Mouse (Mus musculus) MEL (cell line): ENCODE results near the gene Vmn1r219. TPM values are rescaled to one million over a fixed set of nuclear protein-coding genes. Genes with fewer than 3 reads are reported as not detected.
"Not testable (repeated sequence)": the region's sequence is repeated elsewhere in the genome, so short reads cannot be mapped to it uniquely, and the experiment has no call there.

ENCODE experiments used
- DNase-seq: peaks from one replicate; pipeline ENCODE4 v3.0.0; 2011; ENCODE audit warnings: low read depth, low spot score
- H3K27ac ChIP-seq: 2 replicates; pipeline ENCODE4 v1.5.1; 2012; ENCODE audit warnings: low read depth, mild to moderate bottlenecking, control low read depth, low read length, moderate library complexity; ENCODE audit not compliant: control insufficient read depth
- H3K27me3 ChIP-seq, 2 experiments: fragments of 150-350 bp in 1 of 2; sonication (generic) in 1 of 2; 2 replicates each; pipeline ENCODE4 v1.6.1; 2012; ENCODE audit warnings: low read length in 2 of 2, mild to moderate bottlenecking in 2 of 2, improper control_type of control experiment in 1 of 2, moderate library complexity in 1 of 2; ENCODE audit not compliant: insufficient read depth in 2 of 2, control insufficient read depth in 1 of 2
- H3K36me3 ChIP-seq, 2 experiments: 2 replicates each; pipeline ENCODE4 v1.6.1; 2012 to 2014; ENCODE audit warnings: low read length in 2 of 2, improper control_type of control experiment in 1 of 2, inconsistent platforms in 1 of 2, mild to moderate bottlenecking in 1 of 2; ENCODE audit not compliant: insufficient read depth in 2 of 2, control insufficient read depth in 1 of 2
- H3K4me1 ChIP-seq, 2 experiments: fragments of 150-350 bp in 1 of 2; sonication (generic) in 1 of 2; 2 replicates each; pipeline ENCODE4 v1.6.1; 2012; ENCODE audit warnings: low read length in 2 of 2, improper control_type of control experiment in 1 of 2, mild to moderate bottlenecking in 1 of 2; ENCODE audit not compliant: insufficient read depth in 2 of 2, control insufficient read depth in 1 of 2
- H3K4me3 ChIP-seq, 2 experiments: fragments of 150-350 bp in 1 of 2; sonication (generic) in 1 of 2; 2 replicates each; pipeline ENCODE4 v1.5.1; 2012; ENCODE audit warnings: low read depth in 2 of 2, low read length in 2 of 2, mild to moderate bottlenecking in 2 of 2, moderate library complexity in 2 of 2, control low read depth in 1 of 2, improper control_type of control experiment in 1 of 2; ENCODE audit not compliant: control insufficient read depth in 1 of 2, insufficient read depth in 1 of 2
- H3K79me2 ChIP-seq: 2 replicates; pipeline ENCODE4 v1.6.1; 2012; ENCODE audit warnings: mild to moderate bottlenecking, low read length, moderate library complexity; ENCODE audit not compliant: control insufficient read depth, poor library complexity, insufficient read depth
- H3K9ac ChIP-seq: 2 replicates; pipeline ENCODE4 v1.6.1; 2012; ENCODE audit warnings: low read depth, mild to moderate bottlenecking, control low read depth, low read length, moderate library complexity; ENCODE audit not compliant: control insufficient read depth, poor library complexity, severe bottlenecking
- H3K9me3 ChIP-seq: fragments of 150-350 bp; sonication (generic); replicated peaks from 2 replicates; pipeline ENCODE4 v1.6.1; 2012; ENCODE audit warnings: mild to moderate bottlenecking, low read length, improper control_type of control experiment, moderate library complexity; ENCODE audit not compliant: insufficient read depth
- CHD1 ChIP-seq: IDR thresholded peaks from 2 replicates; pipeline ENCODE4 v1.6.1; 2012; ENCODE audit warnings: low read depth, mild to moderate bottlenecking, inconsistent platforms, low read length, improper control_type of control experiment
- CHD2 ChIP-seq: IDR thresholded peaks from 2 replicates; pipeline ENCODE4 v1.6.1; 2011; ENCODE audit warnings: low read length, improper control_type of control experiment
- ELF1 ChIP-seq: IDR thresholded peaks from 2 replicates; pipeline ENCODE4 v1.6.1; 2014; ENCODE audit warnings: low read depth, mild to moderate bottlenecking, inconsistent platforms, low read length, improper control_type of control experiment, moderate library complexity
- EP300 ChIP-seq, 2 experiments: IDR thresholded peaks; 2 replicates each; pipeline ENCODE4 v1.6.1; 2011; ENCODE audit warnings: improper control_type of control experiment in 2 of 2, low read length in 2 of 2, low read depth in 1 of 2, mild to moderate bottlenecking in 1 of 2
- HCFC1 ChIP-seq: IDR thresholded peaks from 2 replicates; pipeline ENCODE4 v1.6.1; 2012; ENCODE audit warnings: low read depth, mild to moderate bottlenecking, inconsistent platforms, low read length, improper control_type of control experiment, moderate library complexity
- MAFK ChIP-seq: IDR thresholded peaks from 2 replicates; pipeline ENCODE4 v1.6.1; 2011; ENCODE audit warnings: low read depth, mild to moderate bottlenecking, low read length, improper control_type of control experiment, borderline replicate concordance
- MAX ChIP-seq: IDR thresholded peaks from 2 replicates; pipeline ENCODE4 v1.6.1; 2011; ENCODE audit warnings: low read length, improper control_type of control experiment
- MYC ChIP-seq: IDR thresholded peaks from 2 replicates; pipeline ENCODE4 v1.6.1; 2011; ENCODE audit warnings: low read depth, mild to moderate bottlenecking, low read length, improper control_type of control experiment, moderate library complexity
- NRF1 ChIP-seq: IDR thresholded peaks from 2 replicates; pipeline ENCODE4 v1.6.1; 2014; ENCODE audit warnings: low read depth, mild to moderate bottlenecking, inconsistent platforms, low read length, improper control_type of control experiment, moderate library complexity; ENCODE audit not compliant: poor library complexity, insufficient read depth, severe bottlenecking
- POLR2AphosphoS5 ChIP-seq: IDR thresholded peaks from 2 replicates; pipeline ENCODE4 v1.6.1; 2012; ENCODE audit warnings: low read depth, borderline replicate concordance, mild to moderate bottlenecking, inconsistent platforms, low read length, moderate library complexity, mixed read lengths
- RAD21 ChIP-seq: IDR thresholded peaks from 2 replicates; pipeline ENCODE4 v1.6.1; 2011; ENCODE audit warnings: mild to moderate bottlenecking, low read depth, low read length, improper control_type of control experiment
- RCOR1 ChIP-seq: IDR thresholded peaks from 2 replicates; pipeline ENCODE4 v1.6.1; 2012; ENCODE audit warnings: low read depth, mild to moderate bottlenecking, inconsistent platforms, low read length, improper control_type of control experiment
- SMC3 ChIP-seq: IDR thresholded peaks from 2 replicates; pipeline ENCODE4 v1.6.1; 2011; ENCODE audit warnings: low read depth, low read length, improper control_type of control experiment
- TAL1 ChIP-seq: IDR thresholded peaks from 2 replicates; pipeline ENCODE4 v1.6.1; 2012; ENCODE audit warnings: mild to moderate bottlenecking, inconsistent platforms, low read length, moderate library complexity, mixed read lengths
- TBP ChIP-seq: IDR thresholded peaks from 2 replicates; pipeline ENCODE4 v1.8.0; 2011; ENCODE audit warnings: low read depth, low read length, improper control_type of control experiment
- TCF12 ChIP-seq: IDR thresholded peaks from 2 replicates; pipeline ENCODE4 v1.6.1; 2014; ENCODE audit warnings: low read depth, mild to moderate bottlenecking, inconsistent platforms, low read length, improper control_type of control experiment, moderate library complexity
- ZC3H11A ChIP-seq: IDR thresholded peaks from 2 replicates; pipeline ENCODE4 v1.6.1; 2012; ENCODE audit warnings: low read depth, mild to moderate bottlenecking, inconsistent platforms, low read length, improper control_type of control experiment
- ZKSCAN1 ChIP-seq: IDR thresholded peaks from 2 replicates; pipeline ENCODE4 v1.6.1; 2012; ENCODE audit warnings: low read depth, mild to moderate bottlenecking, inconsistent platforms, low read length, improper control_type of control experiment, moderate library complexity
- ZMIZ1 ChIP-seq: IDR thresholded peaks from 2 replicates; pipeline ENCODE4 v1.6.1; 2012; ENCODE audit warnings: low read depth, mild to moderate bottlenecking, inconsistent platforms, low read length, improper control_type of control experiment, moderate library complexity
- ZNF384 ChIP-seq: IDR thresholded peaks from 2 replicates; pipeline ENCODE4 v1.6.1; 2012; ENCODE audit warnings: low read depth, mild to moderate bottlenecking, inconsistent platforms, low read length, improper control_type of control experiment
- polyA plus RNA-seq, 2 experiments: library from polyadenylated mRNA; stranded (reverse) in 1 of 2; unstranded in 1 of 2; fragments of >175 nt in 1 of 2; fragments of >200 nt in 1 of 2; gene quantifications; 2 replicates each; pipeline versions ENCODE4 v1.2.1 to v1.2.4; 2012; ENCODE audit warnings: low replicate concordance in 2 of 2, low read depth in 1 of 2; ENCODE audit not compliant: insufficient read length in 2 of 2, insufficient read depth in 1 of 2, missing spikeins in 1 of 2
- total RNA-seq: library from RNA; depleted of rRNA; stranded (reverse); fragments of 300-350 nt; gene quantifications from 2 replicates; pipeline ENCODE4 v1.2.3, GENCODE M21; 2012; rRNA removed

Vmn1r219 gene
- total RNA-seq (not detected in 2 replicates), polyA plus RNA-seq (not detected)

DNA sequence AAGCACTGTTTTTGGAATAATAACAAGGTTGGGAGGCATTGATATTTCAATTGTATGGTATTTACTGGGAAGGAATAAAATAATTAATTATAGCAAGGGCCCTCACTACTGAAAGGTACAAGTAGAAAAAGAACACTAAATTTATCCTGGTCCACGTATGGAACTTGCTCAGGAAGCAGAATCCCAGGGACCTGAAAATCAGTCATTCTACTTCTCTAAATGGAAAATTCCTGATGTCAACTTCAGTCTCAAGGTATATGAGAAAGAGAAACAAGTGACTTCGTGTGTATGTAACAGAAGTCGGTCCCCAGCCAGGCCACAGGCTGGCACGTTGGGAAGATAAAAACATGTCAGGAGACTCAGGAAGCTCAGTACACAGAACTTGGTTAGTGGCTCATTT, at the start of gene Vmn1r219:
TSS of gene Vmn1r219 (plus strand) at position 301 of the 400 bp plus-strand sequence.
- H3K9ac ChIP-seq, result no peak within 1 kb of the TSS

GRCm38 (mm10) chr13:23118126-23118525, 41.0 kb upstream of the Vmn1r219 start, which contains the start of gene Vmn1r217:
Vmn1r217 (minus strand) TSS chr13:23118226.
- not testable (repeated sequence) for H3K4me1 ChIP-seq, H3K4me3 ChIP-seq, H3K9me3 ChIP-seq, H3K79me2 ChIP-seq, DNase-seq, H3K27ac ChIP-seq, H3K36me3 ChIP-seq, H3K9ac ChIP-seq, H3K27me3 ChIP-seq

More for the DNA sequence above, at the start of gene Vmn1r219:
- Histone ChIP-seq H3K27ac (no peak within 1 kb of the TSS), H3K4me1 (no peaks in the 10 kb centered on the region), H3K27me3 (no peaks in the 10 kb centered on the region), H3K36me3 (no peaks in the 10 kb centered on the region), H3K9me3 (no peaks in the 10 kb centered on the region), H3K79me2 (no peaks in the 10 kb centered on the region), H3K4me3 (no peak within 1 kb of the TSS)
- TF ChIP-seq EP300 (IDR thresholded peaks at IDR 0.05; ENCODE audit: low read depth in 1 of 2, low read length in 2 of 2), result no peak
- no peak for TF ChIP-seq ZNF384
- TF ChIP-seq TCF12, result no peak
- TF ChIP-seq POLR2AphosphoS5, result no peak
- no peak for TF ChIP-seq CHD1
- no peak for TF ChIP-seq NRF1
- TF ChIP-seq TBP, result no peak
- TF ChIP-seq RCOR1, result no peak
- TF ChIP-seq ZC3H11A, result no peak
- no peak for TF ChIP-seq HCFC1
- TF ChIP-seq ELF1, result no peak
- no peak for TF ChIP-seq MAX
- TF ChIP-seq ZKSCAN1, result no peak
- TF ChIP-seq SMC3, result no peak
- no peak for TF ChIP-seq TAL1
- no peak for TF ChIP-seq CHD2
- no peak for TF ChIP-seq RAD21
- no peak for TF ChIP-seq MAFK
- no peak for TF ChIP-seq ZMIZ1
- no peak for TF ChIP-seq MYC
- no peak for DNase-seq
